Mouse (Mus musculus) lung, embryonic 14.5 days (tissue): ENCODE measurements at regions not wholly inside any gene's neighbourhood (a gene's known extent, or its start where the extent isn't known, plus 50 kb on each side); places are given as distances from the start of the nearest gene placed in this dataset.

ENCODE experiments used
- ATAC-seq: fragments of 200-750 bp; cut with Nextera tagmentation; 2 replicates; pipeline ENCODE4 v1.8.0; 2017; ENCODE audit warnings: mild to moderate bottlenecking, moderate TSS enrichment, moderate library complexity; ENCODE audit not compliant: insufficient read depth
- DNase-seq: peaks from one replicate; pipeline ENCODE4 v3.0.0-alpha.2; 2015
- H3K27ac ChIP-seq: fragments of 300-500 bp; sonication (generic); 2 replicates; pipeline ENCODE4 v1.5.1; 2014; ENCODE audit warnings: low read depth, mild to moderate bottlenecking, moderate library complexity
- H3K27me3 ChIP-seq: fragments of 300-500 bp; sonication (generic); 2 replicates; pipeline ENCODE4 v1.6.1; 2014; ENCODE audit warnings: low read length, control low read depth; ENCODE audit not compliant: insufficient read depth
- H3K36me3 ChIP-seq: fragments of 300-500 bp; sonication (generic); 2 replicates; pipeline ENCODE4 v1.6.1; 2014; ENCODE audit warnings: control low read depth; ENCODE audit not compliant: insufficient read depth
- H3K4me1 ChIP-seq: fragments of 300-500 bp; sonication (generic); 2 replicates; pipeline ENCODE4 v1.6.1; 2014; ENCODE audit warnings: antibody characterized with exemption, control low read depth; ENCODE audit not compliant: insufficient read depth
- H3K4me2 ChIP-seq: fragments of 300-500 bp; sonication (generic); 2 replicates; pipeline ENCODE4 v1.6.1; 2014; ENCODE audit warnings: mild to moderate bottlenecking
- H3K4me3 ChIP-seq: fragments of 300-500 bp; sonication (generic); 2 replicates; pipeline ENCODE4 v1.5.1; 2014; ENCODE audit warnings: low read depth, low read length
- H3K9ac ChIP-seq: fragments of 300-500 bp; sonication (generic); 2 replicates; pipeline ENCODE4 v1.6.1; 2014
- H3K9me3 ChIP-seq: fragments of 300-500 bp; sonication (generic); 2 replicates; pipeline ENCODE4 v1.6.1; 2016; ENCODE audit warnings: low read depth, low read length, control low read depth
- CTCF ChIP-seq: IDR thresholded peaks from 2 replicates; pipeline ENCODE4 v1.5.1; 2016; ENCODE audit warnings: antibody characterized with exemption, low read depth
- WGBS: fragments of 180-500 bp; shearing (Covaris S2); extraction: QIAGEN DNeasy Blood & Tissue Kit; methylation state at CpG from one replicate; pipeline ENCODE4 v1.1.7; 2014; 5-methylcytosine and 5-hydroxymethylcytosine counted together

GRCm38 (mm10) chr4:39292348-39292845, 157.7 kb upstream of the 1700009N14Rik start:
- Histone ChIP-seq H3K27ac (no peak overlapping the region), H3K9me3 (no peaks in the 10 kb centered on the region), H3K4me3 (no peak overlapping the region), H3K4me1 (no peaks in the 10 kb centered on the region), H3K36me3 (no peaks in the 10 kb centered on the region), H3K9ac (no peak overlapping the region), H3K4me2 (no peak overlapping the region), H3K27me3 (no peaks in the 10 kb centered on the region)
- DNase-seq (no peak), ATAC-seq (no peak)
- WGBS = 56% methylated on average over 2 of the region's 2 CpGs
- TF ChIP-seq CTCF = no peak

- TF ChIP-seq CTCF = no peak
- no peak overlapping the region for H3K27ac ChIP-seq
- H3K9ac ChIP-seq = no peak overlapping the region
- H3K36me3 ChIP-seq = no peaks in the 10 kb centered on the region
- DNase-seq (no peak), ATAC-seq (no peak)
- no peak overlapping the region for H3K4me2 ChIP-seq
- H3K4me3 ChIP-seq = no peak overlapping the region
- H3K9me3 ChIP-seq = no peaks in the 10 kb centered on the region
- WGBS = 37% methylated on average over 2 of the region's 2 CpGs
- no peaks in the 10 kb centered on the region for H3K27me3 ChIP-seq
- H3K4me1 ChIP-seq = no peaks in the 10 kb centered on the region
Observed at GRCm38 (mm10) chr4:39310131-39310530, 140.0 kb upstream of the 1700009N14Rik start.

GRCm38 (mm10) chr4:39344401-39345138, 105.5 kb upstream of the 1700009N14Rik start:
- DNase-seq = no peak
- Histone ChIP-seq H3K27ac (no peak overlapping the region), H3K9me3 (no peaks in the 10 kb centered on the region), H3K4me2 (no peak overlapping the region), H3K4me3 (no peak overlapping the region), H3K36me3 (no peaks in the 10 kb centered on the region), H3K27me3 (no peaks in the 10 kb centered on the region), H3K4me1 (no peaks in the 10 kb centered on the region), H3K9ac (no peak overlapping the region)
- ATAC-seq = no peak
- 70% methylated on average over 6 of the region's 6 CpGs for WGBS
- no peak for TF ChIP-seq CTCF

GRCm38 (mm10) chr4:39345139-39345412, 105.0 kb upstream of the 1700009N14Rik start:
- no peak for TF ChIP-seq CTCF
- Histone ChIP-seq H3K4me1 (no peaks in the 10 kb centered on the region), H3K4me3 (no peak overlapping the region), H3K27me3 (no peaks in the 10 kb centered on the region), H3K9me3 (no peaks in the 10 kb centered on the region), H3K27ac (no peak overlapping the region), H3K9ac (no peak overlapping the region), H3K36me3 (no peaks in the 10 kb centered on the region), H3K4me2 (no peak overlapping the region)
- DNase-seq = no peak
- no peak for ATAC-seq
- WGBS = 42% methylated on average over 1 of the region's 1 CpGs

- Histone ChIP-seq H3K4me2 (no peak overlapping the region), H3K4me1 (no peaks in the 10 kb centered on the region), H3K4me3 (no peak overlapping the region), H3K27me3 (no peaks in the 10 kb centered on the region), H3K9me3 (no peaks in the 10 kb centered on the region), H3K36me3 (no peaks in the 10 kb centered on the region), H3K9ac (no peak overlapping the region), H3K27ac (no peak overlapping the region)
- ATAC-seq = no peak
- no peak for TF ChIP-seq CTCF
- 57% methylated on average over 3 of the region's 3 CpGs for WGBS
- peak; percentile 6 for DNase-seq
Observed at GRCm38 (mm10) chr4:39368159-39368558, 81.9 kb upstream of the 1700009N14Rik start.

GRCm38 (mm10) chr4:39380771-39381170, 69.3 kb upstream of the 1700009N14Rik start:
- no peak overlapping the region for H3K4me3 ChIP-seq
- no peak for ATAC-seq
- no peak overlapping the region for H3K9ac ChIP-seq
- 45% methylated on average over 2 of the region's 2 CpGs for WGBS
- H3K9me3 ChIP-seq = no peaks in the 10 kb centered on the region
- H3K27ac ChIP-seq = no peak overlapping the region
- no peak overlapping the region for H3K4me2 ChIP-seq
- no peaks in the 10 kb centered on the region for H3K27me3 ChIP-seq
- no peak for TF ChIP-seq CTCF
- DNase-seq = no peak
- H3K4me1 ChIP-seq = no peaks in the 10 kb centered on the region
- H3K36me3 ChIP-seq = no peaks in the 10 kb centered on the region

- no peak for TF ChIP-seq CTCF
- Histone ChIP-seq H3K9me3 (no peaks in the 10 kb centered on the region), H3K27ac (no peak overlapping the region), H3K27me3 (no peaks in the 10 kb centered on the region), H3K36me3 (no peaks in the 10 kb centered on the region), H3K4me3 (no peak overlapping the region), H3K4me1 (no peaks in the 10 kb centered on the region), H3K4me2 (no peak overlapping the region), H3K9ac (no peak overlapping the region)
- WGBS = 16% methylated on average over 3 of the region's 3 CpGs
- peak; percentile 1 for DNase-seq
- ATAC-seq = no peak
Observed at GRCm38 (mm10) chr4:39398226-39398625, 51.9 kb upstream of the 1700009N14Rik start.
